Mouse (Mus musculus) granulocyte monocyte progenitor cell, adult 5-6 weeks (primary cell): Measurements from ENCODE around the gene Dusp28. TPM values are rescaled to one million over a fixed set of nuclear protein-coding genes. Genes with fewer than 3 reads are reported as not detected.

Source experiments
- ATAC-seq: replicated peaks from 2 replicates; pipeline ENCODE4 v1.8.0; 2016; ENCODE audit warnings: mild to moderate bottlenecking, moderate TSS enrichment, inconsistent platforms; ENCODE audit not compliant: poor library complexity, severe bottlenecking
- total RNA-seq, 2 experiments: library from RNA; stranded (forward) in 1 of 2; stranded (reverse) in 1 of 2; fragments of 200-712, 200-1000 nt in 1 of 2; fragments of >200 nt in 1 of 2; fragmentation: Nextera tagmentation in 1 of 2; gene quantifications; 2 replicates each; pipeline ENCODE4 v1.2.3; 2014 to 2017

Dusp28 gene
- total RNA-seq (2014; fragmentation: Nextera tagmentation): 7.4 and 13.4 TPM in 2 replicates
- total RNA-seq (2017): 2.6 and 5.5 TPM in 2 replicates

- ATAC-seq: peak; percentile 67
Measured at GRCm38 (mm10) chr1:92906779-92907631, at the start of gene Dusp28. Gene Dusp28, plus strand, starts transcription at chr1:92906981.

GRCm38 (mm10) chr1:92861503-92861902 is 45.3 kb upstream of the Dusp28 start:
- no peak for ATAC-seq

- no peak for ATAC-seq
Measured at GRCm38 (mm10) chr1:92863268-92863667, 43.5 kb upstream of the Dusp28 start.

GRCm38 (mm10) chr1:92866170-92866569 is 40.6 kb upstream of the Dusp28 start:
- no peak for ATAC-seq

- ATAC-seq: no peak
Measured at GRCm38 (mm10) chr1:92869985-92870384, 36.8 kb upstream of the Dusp28 start.

GRCm38 (mm10) chr1:92872666-92873065 is 34.1 kb upstream of the Dusp28 start:
- no peak for ATAC-seq

- ATAC-seq: no peak
Measured at GRCm38 (mm10) chr1:92874011-92874410, 32.8 kb upstream of the Dusp28 start.

GRCm38 (mm10) chr1:92875360-92876111 is 31.2 kb upstream of the Dusp28 start:
- ATAC-seq: no peak

GRCm38 (mm10) chr1:92877431-92877978 is 29.3 kb upstream of the Dusp28 start:
- no peak for ATAC-seq

- ATAC-seq: no peak
Measured at GRCm38 (mm10) chr1:92878066-92878741, 28.6 kb upstream of the Dusp28 start.

GRCm38 (mm10) chr1:92879266-92879665 is 27.5 kb upstream of the Dusp28 start:
- ATAC-seq: no peak

- ATAC-seq: no peak
Measured at GRCm38 (mm10) chr1:92880101-92880500, 26.7 kb upstream of the Dusp28 start.

GRCm38 (mm10) chr1:92881982-92882381 is 24.8 kb upstream of the Dusp28 start:
- ATAC-seq: no peak

- ATAC-seq: no peak
Measured at GRCm38 (mm10) chr1:92888901-92889655, 17.7 kb upstream of the Dusp28 start.

- no peak for ATAC-seq
Measured at GRCm38 (mm10) chr1:92892791-92893190, 14.0 kb upstream of the Dusp28 start.

GRCm38 (mm10) chr1:92893896-92894295 is 12.9 kb upstream of the Dusp28 start:
- no peak for ATAC-seq

- peak; percentile 97 for ATAC-seq
Measured at GRCm38 (mm10) chr1:92895089-92895488, 11.7 kb upstream of the Dusp28 start.

- no peak for ATAC-seq
Measured at GRCm38 (mm10) chr1:92902786-92903185, 4.0 kb upstream of the Dusp28 start, which contains the start of gene Ankmy1. Gene Ankmy1, minus strand, starts transcription at chr1:92902906.

- no peak for ATAC-seq
Measured at GRCm38 (mm10) chr1:92903627-92904026, 3.2 kb upstream of the Dusp28 start.
